Mouse (Mus musculus) heart, embryonic 10.5 days (tissue): ENCODE data around the gene Slc1a7. TPM values are rescaled to one million over a fixed set of nuclear protein-coding genes. Genes with fewer than 3 reads are reported as not detected.

Experiments
- DNase-seq: peaks from one replicate; pipeline ENCODE4 v3.0.0-alpha.2; 2017; ENCODE audit warnings: low spot score
- H3K27ac ChIP-seq: fragments of 300-500 bp; sonication (generic); 2 replicates; pipeline ENCODE4 v1.5.1; 2016; ENCODE audit warnings: mild to moderate bottlenecking
- H3K27me3 ChIP-seq: fragments of 300-500 bp; sonication (generic); 2 replicates; pipeline ENCODE4 v1.6.1; 2016; ENCODE audit warnings: mild to moderate bottlenecking; ENCODE audit not compliant: poor library complexity, insufficient read depth, severe bottlenecking
- H3K36me3 ChIP-seq: fragments of 300-500 bp; sonication (generic); 2 replicates; pipeline ENCODE4 v1.6.1; 2016; ENCODE audit warnings: mild to moderate bottlenecking, moderate library complexity
- H3K4me1 ChIP-seq: fragments of 300-500 bp; sonication (generic); 2 replicates; pipeline ENCODE4 v1.6.1; 2016; ENCODE audit warnings: mild to moderate bottlenecking
- H3K4me3 ChIP-seq: fragments of 300-500 bp; sonication (generic); 2 replicates; pipeline ENCODE4 v1.5.1; 2016; ENCODE audit warnings: mild to moderate bottlenecking, moderate library complexity
- H3K9me3 ChIP-seq: fragments of 300-500 bp; sonication (generic); 2 replicates; pipeline ENCODE4 v1.6.1; 2016; ENCODE audit warnings: mild to moderate bottlenecking, moderate library complexity
- WGBS: fragments of 180-500 bp; shearing (Covaris S2); methylation state at CpG from one replicate; pipeline ENCODE4 v1.1.7; 2016; 5-methylcytosine and 5-hydroxymethylcytosine counted together
- polyA plus RNA-seq: library from polyadenylated mRNA; unstranded; fragments of >200 nt; fragmentation: Nextera tagmentation; extraction: Ambion mirVana; gene quantifications from 2 replicates; pipeline ENCODE4 v1.2.1, GENCODE M21; 2016

The Slc1a7 gene
- polyA plus RNA-seq, 1 experiment from 2014 or later = not detected

GRCm38 (mm10) chr4:108045136-108046107 is 77.3 kb downstream of the Slc1a7 start:
- 72% methylated on average over 19 of the region's 19 CpGs for WGBS
- Histone ChIP-seq H3K27me3 (no peaks in the 10 kb centered on the region), H3K9me3 (no peaks in the 10 kb centered on the region), H3K36me3 (peaks cover 45% of the 10 kb centered on the region), H3K4me3 (no peak overlapping the region), H3K27ac (0 out of 2 replicates have a peak overlapping the region, but pooled peaks have one; percentile 42), H3K4me1 (peaks cover 10% of the 10 kb centered on the region; the same call in 1 of the 2 replicates)
- DNase-seq = no peak

GRCm38 (mm10) chr4:108046136-108046535 is 78.0 kb downstream of the Slc1a7 start:
- peaks cover 10% of the 10 kb centered on the region; the same call in 1 of the 2 replicates for H3K4me1 ChIP-seq
- no peak overlapping the region for H3K27ac ChIP-seq
- DNase-seq = no peak
- no peaks in the 10 kb centered on the region for H3K9me3 ChIP-seq
- H3K4me3 ChIP-seq = no peak overlapping the region
- no peaks in the 10 kb centered on the region for H3K27me3 ChIP-seq
- H3K36me3 ChIP-seq = peaks cover 48% of the 10 kb centered on the region
- 81% methylated on average over 8 of the region's 8 CpGs for WGBS

- Histone ChIP-seq H3K9me3 (no peaks in the 10 kb centered on the region), H3K36me3 (peaks cover 70% of the 10 kb centered on the region), H3K27me3 (no peaks in the 10 kb centered on the region), H3K4me1 (peaks cover 24% of the 10 kb centered on the region), H3K4me3 (no peak overlapping the region), H3K27ac (no peak overlapping the region)
- WGBS = 70% methylated on average over 10 of the region's 10 CpGs
- DNase-seq = no peak
These were observed 83.6 kb downstream of the Slc1a7 start for GRCm38 (mm10) chr4:108051687-108052274.

GRCm38 (mm10) chr4:108052673-108053072 is 84.5 kb downstream of the Slc1a7 start:
- DNase-seq = peak; percentile 86
- Histone ChIP-seq H3K4me3 (no peak overlapping the region), H3K27me3 (no peaks in the 10 kb centered on the region), H3K4me1 (peaks cover 24% of the 10 kb centered on the region), H3K36me3 (peaks cover 63% of the 10 kb centered on the region), H3K9me3 (no peaks in the 10 kb centered on the region), H3K27ac (peak overlapping the region; percentile 59)
- WGBS = 48% methylated on average over 8 of the region's 8 CpGs

- peaks cover 67% of the 10 kb centered on the region for H3K36me3 ChIP-seq
- no peaks in the 10 kb centered on the region for H3K9me3 ChIP-seq
- no peak overlapping the region for H3K4me3 ChIP-seq
- H3K4me1 ChIP-seq = peaks cover 24% of the 10 kb centered on the region
- H3K27ac ChIP-seq = no peak overlapping the region
- DNase-seq = no peak
- 92% methylated on average over 10 of the region's 10 CpGs for WGBS
- H3K27me3 ChIP-seq = no peaks in the 10 kb centered on the region
These were observed 87.7 kb downstream of the Slc1a7 start for GRCm38 (mm10) chr4:108055873-108056272.

- Histone ChIP-seq H3K9me3 (no peaks in the 10 kb centered on the region), H3K27me3 (no peaks in the 10 kb centered on the region), H3K36me3 (peaks cover 70% of the 10 kb centered on the region), H3K27ac (no peak overlapping the region), H3K4me1 (peaks cover 15% of the 10 kb centered on the region), H3K4me3 (no peak overlapping the region)
- 91% methylated on average over 2 of the region's 2 CpGs for WGBS
- no peak for DNase-seq
These were observed 89.1 kb downstream of the Slc1a7 start for GRCm38 (mm10) chr4:108057247-108057646.

- no peak overlapping the region for H3K4me3 ChIP-seq
- peaks cover 74% of the 10 kb centered on the region for H3K36me3 ChIP-seq
- H3K4me1 ChIP-seq = peaks cover 6% of the 10 kb centered on the region
- no peaks in the 10 kb centered on the region for H3K9me3 ChIP-seq
- no peak overlapping the region for H3K27ac ChIP-seq
- DNase-seq = no peak
- 57% methylated on average over 10 of the region's 10 CpGs for WGBS
- no peaks in the 10 kb centered on the region for H3K27me3 ChIP-seq
These were observed 90.0 kb downstream of the Slc1a7 start for GRCm38 (mm10) chr4:108058166-108058565.

GRCm38 (mm10) chr4:108059601-108060379 is 91.7 kb downstream of the Slc1a7 start:
- Histone ChIP-seq H3K27me3 (no peaks in the 10 kb centered on the region), H3K9me3 (no peaks in the 10 kb centered on the region), H3K4me3 (no peak overlapping the region), H3K36me3 (peaks cover 66% of the 10 kb centered on the region), H3K27ac (no peak overlapping the region), H3K4me1 (peaks cover 6% of the 10 kb centered on the region; the same call in 1 of the 2 replicates)
- 79% methylated on average over 19 of the region's 19 CpGs for WGBS
- no peak for DNase-seq

- H3K4me1 ChIP-seq = peaks cover 14% of the 10 kb centered on the region
- no peak overlapping the region for H3K4me3 ChIP-seq
- no peak for DNase-seq
- no peaks in the 10 kb centered on the region for H3K27me3 ChIP-seq
- H3K27ac ChIP-seq = no peak overlapping the region
- whole genome bisulfite sequencing = 79% methylated on average over 4 of the region's 4 CpGs
- peaks cover 59% of the 10 kb centered on the region for H3K36me3 ChIP-seq
- H3K9me3 ChIP-seq = no peaks in the 10 kb centered on the region
These were observed 92.6 kb downstream of the Slc1a7 start for GRCm38 (mm10) chr4:108060774-108061173.

- Histone ChIP-seq H3K4me1 (peaks cover 14% of the 10 kb centered on the region), H3K27me3 (no peaks in the 10 kb centered on the region), H3K4me3 (no peak overlapping the region), H3K36me3 (peaks cover 67% of the 10 kb centered on the region), H3K9me3 (no peaks in the 10 kb centered on the region), H3K27ac (no peak overlapping the region)
- WGBS = 94% methylated on average over 5 of the region's 5 CpGs
- DNase-seq = no peak
These were observed 94.4 kb downstream of the Slc1a7 start for GRCm38 (mm10) chr4:108062524-108062923.
